Mouse (Mus musculus) gastrocnemius, postnatal 10 days (tissue): ENCODE data around the gene Lmtk3. TPM values are rescaled to one million over a fixed set of nuclear protein-coding genes. Genes with fewer than 3 reads are reported as not detected.
A peak's percentile ranks its signal among the peaks of the same experiment; 100 is the strongest.

Source experiments
- DNase-seq: peaks from one replicate; pipeline ENCODE4 v3.0.0; 2021; ENCODE audit warnings: mixed read lengths
- total RNA-seq, 2 experiments: library from RNA; stranded (reverse); gene quantifications; 2 replicates each; pipeline ENCODE4 v1.2.3; 2021

Gene Lmtk3
- total RNA-seq, 2 experiments from 2014 or later = 0.52 to 0.80 TPM

GRCm38 (mm10) chr7:45784524-45785372, 1.2 kb downstream of the Lmtk3 start, which contains the start of gene Sult2b1:
Sult2b1 (minus strand) TSS chr7:45784669.
- peak; percentile 33 for DNase-seq

GRCm38 (mm10) chr7:45785388-45786135, 2.0 kb downstream of the Lmtk3 start:
- peak; percentile 50 for DNase-seq

DNA sequence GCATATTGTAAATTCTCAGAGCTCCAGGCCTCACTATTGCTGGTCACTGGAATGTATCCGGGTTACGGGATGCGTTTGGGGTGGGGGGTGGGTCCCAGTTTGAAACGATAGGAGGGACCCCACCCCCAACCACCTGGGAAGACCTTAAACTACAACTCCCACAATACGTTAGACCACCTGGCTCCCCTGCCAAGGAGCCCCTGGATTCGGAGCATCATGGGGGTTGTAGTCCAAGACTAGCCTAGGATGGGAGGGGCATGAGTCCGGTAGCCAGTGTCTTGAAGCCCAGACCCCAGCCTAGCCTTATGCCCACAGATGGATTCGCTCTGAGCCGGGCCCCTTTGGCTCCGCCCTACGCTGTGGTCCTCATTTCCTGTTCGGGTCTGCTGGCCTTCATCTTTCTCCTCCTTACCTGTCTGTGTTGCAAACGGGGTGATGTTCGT, 2.6 kb downstream of the Lmtk3 start:
- DNase-seq = no peak

- DNase-seq = no peak
These were observed 3.3 kb downstream of the Lmtk3 start for GRCm38 (mm10) chr7:45786661-45787413.

DNA sequence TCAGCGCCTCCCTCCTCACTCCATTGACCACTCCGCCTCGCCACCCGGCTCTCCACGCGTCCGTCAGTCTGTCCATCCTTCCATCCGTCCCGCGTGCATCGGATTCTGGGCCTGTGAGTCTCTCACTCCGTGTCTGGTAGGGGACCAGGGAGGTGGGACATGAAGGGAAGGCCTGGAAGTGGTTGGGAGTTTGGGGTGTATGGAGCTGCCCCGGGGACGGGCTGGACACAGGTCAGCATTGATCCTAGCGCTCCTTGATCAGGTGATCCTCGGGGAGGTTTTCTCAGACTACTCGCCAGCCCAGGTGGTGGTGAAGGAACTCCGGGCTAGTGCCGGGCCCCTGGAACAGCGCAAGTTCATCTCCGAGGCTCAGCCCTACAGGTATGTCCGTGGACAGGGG, 4.1 kb downstream of the Lmtk3 start:
- DNase-seq = no peak

DNA sequence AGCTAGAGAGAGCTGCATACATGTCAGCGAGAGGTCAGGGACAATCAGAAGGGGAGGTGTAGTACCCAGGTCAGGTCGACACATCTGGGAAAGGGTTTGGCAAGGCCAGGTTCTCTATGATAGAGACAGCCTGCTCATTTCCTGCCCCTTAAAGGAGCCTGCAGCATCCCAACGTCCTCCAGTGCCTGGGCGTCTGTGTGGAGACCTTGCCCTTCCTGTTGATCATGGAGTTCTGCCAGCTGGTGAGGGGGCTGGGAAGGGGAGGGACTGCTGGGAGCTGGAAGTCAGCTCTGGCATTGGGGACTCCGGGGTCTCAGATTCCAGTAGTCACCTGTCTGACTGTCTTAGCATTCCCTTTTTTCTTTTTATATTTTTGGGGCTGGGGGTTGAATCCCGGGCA, 7.2 kb downstream of the Lmtk3 start:
- no peak for DNase-seq

GRCm38 (mm10) chr7:45791756-45792490, 8.4 kb downstream of the Lmtk3 start:
- no peak for DNase-seq

- DNase-seq = no peak
These were observed 9.7 kb downstream of the Lmtk3 start for GRCm38 (mm10) chr7:45793240-45793639.

DNA sequence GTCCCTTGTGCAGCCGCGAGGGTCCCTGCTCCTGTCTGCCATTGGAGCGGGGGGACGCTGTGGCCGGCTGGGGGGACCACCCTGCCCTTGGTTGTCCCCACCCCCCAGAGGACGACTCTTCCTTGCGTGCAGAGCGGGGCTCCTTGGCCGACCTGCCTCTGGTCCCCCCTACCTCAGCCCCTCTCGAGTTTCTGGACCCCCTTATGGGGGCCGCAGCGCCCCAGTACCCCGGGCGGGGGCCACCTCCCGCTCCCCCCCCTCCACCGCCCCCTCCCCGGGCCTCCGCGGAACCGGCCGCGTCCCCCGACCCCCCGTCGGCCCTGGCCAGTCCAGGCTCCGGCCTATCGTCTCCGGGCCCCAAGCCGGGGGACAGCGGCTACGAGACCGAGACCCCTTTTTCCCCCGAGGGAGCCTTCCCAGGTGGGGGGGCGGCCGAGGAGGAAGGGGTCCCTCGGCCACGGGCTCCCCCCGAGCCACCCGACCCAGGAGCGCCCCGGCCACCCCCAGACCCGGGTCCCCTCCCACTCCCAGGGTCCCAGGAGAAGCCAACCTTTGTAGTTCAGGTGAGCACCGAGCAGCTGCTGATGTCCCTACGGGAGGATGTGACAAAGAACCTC, 10.5 kb downstream of the Lmtk3 start:
- no peak for DNase-seq

GRCm38 (mm10) chr7:45794971-45795370, 11.4 kb downstream of the Lmtk3 start:
- no peak for DNase-seq

GRCm38 (mm10) chr7:45796950-45797349, 13.4 kb downstream of the Lmtk3 start:
- DNase-seq = no peak

DNA sequence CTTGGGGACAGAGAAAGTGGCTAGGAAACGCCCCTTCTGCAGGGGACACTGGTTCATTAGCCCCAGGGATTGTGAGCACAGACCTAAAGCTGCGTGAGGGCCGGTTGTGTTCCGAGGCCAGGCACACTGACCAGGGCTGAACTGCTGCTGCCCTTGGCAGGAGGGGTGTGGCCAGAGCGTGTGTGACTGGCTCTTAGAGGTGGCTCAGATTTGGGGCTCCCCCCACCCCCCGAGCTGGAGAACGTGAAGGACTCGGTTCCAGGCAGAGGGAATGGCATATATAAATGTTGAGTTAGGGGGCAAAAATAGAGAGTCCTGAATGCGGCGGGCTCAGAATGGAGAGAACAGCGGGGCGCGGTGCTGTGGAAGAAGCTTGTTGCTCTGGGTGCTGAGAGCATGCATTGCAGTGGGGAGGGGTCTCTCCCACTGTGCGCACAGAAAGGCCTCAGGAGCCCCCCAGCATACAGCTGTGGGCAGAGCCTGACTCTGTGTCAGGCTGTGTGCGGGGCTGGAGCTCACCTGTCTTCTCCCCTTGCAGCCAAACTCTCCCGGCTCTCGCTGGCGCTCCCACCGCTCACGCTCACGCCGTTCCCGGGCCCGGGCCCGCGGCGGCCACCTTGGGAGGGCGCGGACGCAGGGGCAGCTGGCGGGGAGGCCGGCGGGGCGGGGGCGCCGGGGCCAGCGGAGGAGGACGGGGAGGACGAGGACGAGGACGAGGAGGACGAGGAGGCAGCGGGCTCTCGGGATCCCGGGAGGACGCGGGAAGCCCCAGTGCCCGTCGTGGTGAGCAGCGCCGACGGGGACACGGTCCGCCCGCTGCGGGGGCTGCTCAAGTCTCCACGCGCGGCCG, 14.3 kb downstream of the Lmtk3 start:
- DNase-seq = no peak

- no peak for DNase-seq
These were observed 14.9 kb downstream of the Lmtk3 start for GRCm38 (mm10) chr7:45798511-45798836.

GRCm38 (mm10) chr7:45798931-45799330, 15.4 kb downstream of the Lmtk3 start:
- no peak for DNase-seq

DNA sequence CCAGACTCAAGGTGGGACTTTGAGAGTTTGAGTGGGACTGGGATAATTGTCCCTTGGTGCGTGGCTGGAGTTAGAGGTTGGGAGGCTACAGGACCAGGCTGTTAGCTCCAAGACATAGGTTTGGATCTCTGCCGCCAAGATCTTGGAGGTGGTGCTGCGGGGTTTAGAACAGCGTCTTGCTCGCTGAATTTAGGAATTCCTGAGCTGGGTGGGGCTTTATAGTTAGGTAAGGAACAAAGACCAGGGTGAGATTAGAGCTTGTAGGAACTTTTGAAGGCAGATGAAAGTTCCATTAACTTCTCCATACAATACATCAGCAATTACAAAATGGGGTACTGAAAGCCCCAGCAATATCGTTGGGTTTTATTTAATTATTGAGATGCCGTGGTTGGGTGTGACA, 16.5 kb downstream of the Lmtk3 start:
- DNase-seq = no peak

GRCm38 (mm10) chr7:45800546-45801204, 17.1 kb downstream of the Lmtk3 start:
- DNase-seq = no peak

GRCm38 (mm10) chr7:45801348-45801747, 17.8 kb downstream of the Lmtk3 start:
- DNase-seq = peak; percentile 94

GRCm38 (mm10) chr7:45802551-45802950, 19.0 kb downstream of the Lmtk3 start:
- DNase-seq = no peak

DNA sequence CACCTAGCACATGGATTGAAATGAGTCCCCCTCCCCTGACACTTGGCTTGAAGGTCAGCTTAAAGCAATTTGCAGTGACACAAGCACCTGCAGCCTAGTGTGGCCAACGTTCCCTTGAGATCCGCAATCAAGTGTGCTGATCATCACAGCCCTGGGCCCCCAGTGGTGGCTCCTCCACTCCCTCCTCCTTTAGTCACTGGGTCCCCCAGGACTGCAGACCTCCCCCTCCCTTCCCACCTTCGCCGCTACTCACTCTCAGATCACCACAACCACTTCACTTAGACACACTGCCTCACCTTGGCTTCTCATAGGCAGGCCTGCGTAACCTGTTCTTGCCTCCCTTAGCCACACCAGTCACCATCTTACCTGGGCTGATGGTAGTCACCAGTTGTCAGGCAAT, 22.4 kb downstream of the Lmtk3 start:
- no peak for DNase-seq

- no peak for DNase-seq
These were observed 24.9 kb downstream of the Lmtk3 start for GRCm38 (mm10) chr7:45808471-45808870.
